Mouse (Mus musculus) midbrain, postnatal 0 days (tissue): Measurements from ENCODE around the gene Ano4. TPM values are rescaled to one million over a fixed set of nuclear protein-coding genes. Genes with fewer than 3 reads are reported as not detected.

Experiments used
- ATAC-seq: fragments of 200-750 bp; cut with Nextera tagmentation; 2 replicates; pipeline ENCODE4 v1.8.0; 2017; ENCODE audit warnings: moderate number of reproducible peaks, mild to moderate bottlenecking, moderate TSS enrichment, moderate library complexity; ENCODE audit not compliant: low FRiP score
- DNase-seq: peaks from one replicate; pipeline ENCODE4 v3.0.0-alpha.2; 2015; ENCODE audit warnings: low spot score
- H3K27ac ChIP-seq: fragments of 300-500 bp; sonication (generic); 2 replicates; pipeline ENCODE4 v1.5.1; 2014; ENCODE audit warnings: low read depth, mild to moderate bottlenecking, low read length, mixed read lengths
- H3K27me3 ChIP-seq: fragments of 300-500 bp; sonication (generic); 2 replicates; pipeline ENCODE4 v1.6.1; 2014; ENCODE audit warnings: low read length, control low read depth, mixed read lengths; ENCODE audit not compliant: insufficient read depth
- H3K36me3 ChIP-seq: fragments of 300-500 bp; sonication (generic); 2 replicates; pipeline ENCODE4 v1.6.1; 2014; ENCODE audit warnings: low read length, control low read depth, mixed read lengths; ENCODE audit not compliant: insufficient read depth
- H3K4me1 ChIP-seq: fragments of 300-500 bp; sonication (generic); 2 replicates; pipeline ENCODE4 v1.6.1; 2014; ENCODE audit warnings: mild to moderate bottlenecking, control low read depth, antibody characterized with exemption, low read length, mixed read lengths; ENCODE audit not compliant: insufficient read depth
- H3K4me2 ChIP-seq: fragments of 300-500 bp; sonication (generic); 2 replicates; pipeline ENCODE4 v1.6.1; 2014; ENCODE audit warnings: low read depth, mild to moderate bottlenecking, low read length, mixed read lengths; ENCODE audit not compliant: poor library complexity, severe bottlenecking
- H3K4me3 ChIP-seq: fragments of 300-500 bp; sonication (generic); 2 replicates; pipeline ENCODE4 v1.5.1; 2014; ENCODE audit warnings: low read depth, mild to moderate bottlenecking, low read length, moderate library complexity
- H3K9ac ChIP-seq: fragments of 300-500 bp; sonication (generic); replicated peaks from 2 replicates; pipeline ENCODE4 v1.6.1; 2014; ENCODE audit warnings: mild to moderate bottlenecking, low read length, moderate library complexity, mixed read lengths; ENCODE audit not compliant: poor library complexity, severe bottlenecking
- H3K9me3 ChIP-seq: fragments of 300-500 bp; sonication (generic); 2 replicates; pipeline ENCODE4 v1.6.1; 2016; ENCODE audit warnings: low read length, control low read depth
- CTCF ChIP-seq: IDR thresholded peaks from 2 replicates; pipeline ENCODE4 v1.5.1; 2016; ENCODE audit warnings: antibody characterized with exemption, mild to moderate bottlenecking
- WGBS: fragments of 180-500 bp; shearing (Covaris S2); extraction: QIAGEN DNeasy Blood & Tissue Kit; methylation state at CpG from one replicate; pipeline ENCODE4 v1.1.7; 2014; 5-methylcytosine and 5-hydroxymethylcytosine counted together
- polyA plus RNA-seq: library from polyadenylated mRNA; unstranded; fragments of >200 nt; fragmentation: Nextera tagmentation; extraction: Ambion mirVana; gene quantifications from 2 replicates; pipeline ENCODE4 v1.2.1, GENCODE M21; 2015
- total RNA-seq: library from RNA; depleted of rRNA; stranded (reverse); fragments of >200 nt; gene quantifications from 2 replicates; pipeline ENCODE4 v1.2.3, GENCODE M21; 2014

Ano4 gene
- total and polyA plus RNA-seq, 2 experiments from 2014 or later, result 5.8 to 11.3 TPM

DNA sequence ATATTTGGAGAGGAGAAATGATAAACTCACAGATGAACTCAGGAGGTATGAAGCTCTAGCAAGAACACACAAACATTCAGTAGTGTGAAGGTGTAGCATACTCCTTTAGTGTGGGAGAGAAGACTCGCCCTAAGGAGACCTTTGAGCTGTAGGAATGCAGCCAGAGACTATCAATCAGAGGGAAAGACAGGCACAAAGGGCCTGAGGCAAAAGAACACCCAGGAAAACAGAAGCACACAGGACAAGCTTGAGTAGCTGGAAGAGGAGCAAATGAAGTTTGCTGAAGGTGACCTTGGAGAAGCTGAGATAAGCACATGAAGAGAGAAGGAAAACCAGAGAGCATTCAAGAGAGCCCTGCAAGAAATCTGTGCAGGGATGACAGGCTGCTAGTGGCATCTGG lies 25.5 kb upstream of the Ano4 start:
- ATAC-seq (no peak), DNase-seq (no peak)
- Histone ChIP-seq H3K4me1 (no peaks in the 10 kb centered on the region), H3K27ac (no peak overlapping the region), H3K4me3 (no peak overlapping the region), H3K27me3 (no peaks in the 10 kb centered on the region), H3K9ac (no peak overlapping the region), H3K4me2 (no peak overlapping the region), H3K36me3 (no peaks in the 10 kb centered on the region), H3K9me3 (no peaks in the 10 kb centered on the region)
- WGBS, result 69% methylated on average over 1 of the region's 1 CpGs
- TF ChIP-seq CTCF, result no peak

DNA sequence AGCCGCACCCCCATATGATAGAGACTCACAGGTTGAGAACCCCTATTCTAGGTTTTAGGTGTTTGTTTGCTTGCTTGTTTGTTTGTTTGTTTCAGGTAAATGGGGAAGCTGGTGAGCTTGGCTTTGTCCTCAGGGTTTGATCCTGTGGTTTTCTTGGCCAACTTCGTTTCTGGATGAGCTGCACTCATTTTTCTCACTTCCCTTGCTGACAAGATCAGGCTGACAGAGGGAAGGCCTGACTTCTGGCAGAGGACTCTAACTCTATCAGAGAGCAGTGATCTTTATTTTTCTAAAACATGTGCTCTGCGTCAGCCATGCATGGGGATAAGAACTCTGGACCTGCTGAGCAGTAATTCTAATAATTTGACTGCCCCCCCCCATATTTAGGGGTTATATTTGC lies 14.4 kb upstream of the Ano4 start:
- Histone ChIP-seq H3K4me3 (no peak overlapping the region), H3K4me2 (no peak overlapping the region), H3K36me3 (no peaks in the 10 kb centered on the region), H3K4me1 (no peaks in the 10 kb centered on the region), H3K9me3 (0 out of 2 replicates have a peak, but pooled peaks cover 2% of the 10 kb centered on the region), H3K27ac (no peak overlapping the region), H3K27me3 (no peaks in the 10 kb centered on the region), H3K9ac (no peak overlapping the region)
- DNase-seq (no peak), ATAC-seq (no peak)
- TF ChIP-seq CTCF, result no peak
- WGBS, result 82% methylated on average over 3 of the region's 3 CpGs

DNA sequence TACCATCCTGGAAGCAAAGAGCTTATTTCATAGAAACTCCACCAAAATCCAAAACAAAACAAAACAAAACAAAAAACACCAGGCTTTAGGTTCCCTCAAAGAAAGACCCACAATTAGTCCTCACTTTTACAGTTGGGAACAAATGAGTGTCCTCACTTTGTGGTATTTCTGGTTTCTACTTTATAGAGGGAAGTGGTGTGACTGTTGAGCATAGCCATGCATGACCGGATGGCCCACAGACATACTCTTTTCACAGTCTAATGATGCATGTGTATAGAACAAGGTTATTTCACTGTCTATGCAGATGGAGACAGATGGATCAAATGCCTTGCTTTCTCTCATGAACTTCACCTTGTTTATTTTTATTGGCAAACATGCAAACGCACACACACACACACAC lies 10.1 kb upstream of the Ano4 start:
- no peak for DNase-seq
- H3K36me3 ChIP-seq, result no peaks in the 10 kb centered on the region
- no peak for ATAC-seq
- no peak overlapping the region for H3K27ac ChIP-seq
- 93% methylated on average over 2 of the region's 2 CpGs for WGBS
- H3K9me3 ChIP-seq, result no peaks in the 10 kb centered on the region
- H3K4me3 ChIP-seq, result no peak overlapping the region
- no peaks in the 10 kb centered on the region for H3K27me3 ChIP-seq
- H3K4me1 ChIP-seq, result no peaks in the 10 kb centered on the region
- H3K4me2 ChIP-seq, result no peak overlapping the region
- no peak overlapping the region for H3K9ac ChIP-seq
- TF ChIP-seq CTCF, result no peak

DNA sequence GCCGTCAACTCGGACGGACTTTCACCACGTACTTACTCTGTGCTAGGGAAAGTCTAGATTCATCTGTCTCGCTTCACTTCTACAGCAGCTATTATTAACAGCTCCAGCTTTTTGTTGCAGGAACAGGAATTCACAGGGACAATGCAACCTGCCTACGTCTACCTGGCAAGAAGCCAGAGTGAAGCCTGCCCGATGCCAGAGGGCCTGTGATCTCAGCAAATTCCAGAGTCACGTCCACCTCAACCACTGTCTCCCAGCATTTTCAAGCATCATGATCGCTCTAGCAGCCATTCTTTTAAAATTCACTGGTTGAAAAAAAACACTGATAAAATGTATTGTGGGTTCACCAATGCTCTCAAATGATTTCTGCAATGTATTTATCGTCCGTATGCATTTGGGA lies 6.9 kb upstream of the Ano4 start:
- ATAC-seq (no peak), DNase-seq (no peak)
- no peak for TF ChIP-seq CTCF
- Histone ChIP-seq H3K9me3 (no peaks in the 10 kb centered on the region), H3K36me3 (no peaks in the 10 kb centered on the region), H3K27ac (no peak overlapping the region), H3K4me3 (no peak overlapping the region), H3K9ac (no peak overlapping the region), H3K4me2 (no peak overlapping the region), H3K27me3 (no peaks in the 10 kb centered on the region), H3K4me1 (no peaks in the 10 kb centered on the region)
- WGBS, result 72% methylated on average over 11 of the region's 11 CpGs

DNA sequence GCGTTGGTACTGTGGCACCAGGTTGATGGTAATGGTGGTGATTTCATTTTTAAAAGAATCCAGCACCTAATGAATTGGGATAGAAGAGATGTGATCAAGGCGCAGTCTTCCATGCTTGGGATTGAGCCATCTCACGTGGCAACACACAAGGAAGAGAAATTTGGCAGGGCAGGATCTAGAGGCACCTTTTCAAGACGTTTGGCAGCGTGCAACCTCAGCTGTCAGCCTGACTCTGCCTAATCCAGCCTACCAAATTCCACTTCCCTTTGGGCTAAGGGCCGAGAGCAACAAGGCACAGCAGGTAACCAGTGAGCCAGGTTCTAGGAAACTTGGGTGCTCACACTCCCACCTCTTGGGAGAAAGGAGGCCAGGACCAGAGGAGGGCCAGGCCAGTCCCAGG lies 1.0 kb upstream of the Ano4 start:
- no peak for DNase-seq
- Histone ChIP-seq H3K9ac (no peak overlapping the region), H3K27me3 (peaks cover 19% of the 10 kb centered on the region), H3K9me3 (no peaks in the 10 kb centered on the region), H3K4me1 (peaks cover 4% of the 10 kb centered on the region; the same call in 1 of the 2 replicates), H3K27ac (no peak overlapping the region), H3K36me3 (no peaks in the 10 kb centered on the region), H3K4me3 (no peak overlapping the region), H3K4me2 (no peak overlapping the region)
- no peak for ATAC-seq
- WGBS, result 72% methylated on average over 6 of the region's 6 CpGs
- TF ChIP-seq CTCF, result no peak

DNA sequence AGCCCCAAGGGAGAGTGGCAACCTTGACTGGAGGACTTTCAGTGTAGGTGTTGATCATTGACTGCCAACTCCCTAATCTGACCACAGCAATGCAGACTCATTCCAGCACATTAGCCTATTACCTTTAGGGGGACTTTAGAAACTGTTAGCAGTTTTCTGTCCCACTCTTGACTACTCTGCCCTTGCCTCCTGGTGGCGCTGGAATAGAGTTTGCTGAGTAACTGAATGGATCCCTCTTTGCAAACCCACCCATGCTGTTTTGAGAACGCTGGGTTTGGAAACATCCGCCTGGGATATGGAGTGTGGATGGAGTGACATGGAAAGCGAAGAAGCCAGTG lies 603 bp upstream of the Ano4 start:
- peak; percentile 15; the same call in 1 of the 2 replicates for TF ChIP-seq CTCF
- H3K27me3 ChIP-seq, result peaks cover 19% of the 10 kb centered on the region
- peak overlapping the region; percentile 64 for H3K9ac ChIP-seq
- DNase-seq (no peak), ATAC-seq (no peak)
- H3K36me3 ChIP-seq, result no peaks in the 10 kb centered on the region
- peak overlapping the region; percentile 96 for H3K4me2 ChIP-seq
- WGBS, result 48% methylated on average over 4 of the region's 4 CpGs
- H3K4me3 ChIP-seq, result peak overlapping the region; percentile 63
- peaks cover 4% of the 10 kb centered on the region; the same call in 1 of the 2 replicates for H3K4me1 ChIP-seq
- no peak overlapping the region for H3K27ac ChIP-seq
- no peaks in the 10 kb centered on the region for H3K9me3 ChIP-seq
